Mouse (Mus musculus): ENCODE measurements at regions not wholly inside any gene's neighbourhood (a gene's known extent, or its start where the extent isn't known, plus 50 kb on each side); places are given as distances from the start of the nearest gene placed in this dataset.

DNA sequence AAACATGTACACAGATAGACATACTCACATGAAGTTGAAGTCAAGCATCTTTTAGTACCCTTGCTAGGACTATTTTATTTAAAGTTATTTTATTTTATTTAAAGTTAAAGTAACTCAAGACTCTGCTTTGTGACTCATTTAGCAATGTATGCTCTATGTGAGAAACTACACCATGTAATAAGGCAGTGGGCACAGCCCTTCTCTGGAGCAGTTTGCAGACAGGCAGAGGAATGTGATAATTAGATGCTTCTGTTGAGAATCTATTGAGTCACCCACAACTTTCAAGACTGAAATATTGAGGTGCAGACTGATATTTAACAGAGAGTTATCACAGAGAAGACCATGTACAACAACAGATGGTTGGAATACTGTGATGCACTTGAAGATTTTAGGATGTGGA lies 825.2 kb upstream of the Cntn5 start:
- no peaks in the 10 kb centered on the region for H3K4me1 ChIP-seq
- H3K9ac ChIP-seq, result no peak overlapping the region
- no peak overlapping the region for H3K27ac ChIP-seq
- H3K9me3 ChIP-seq, result no peaks in the 10 kb centered on the region
- no peak overlapping the region for H3K4me3 ChIP-seq
- no peaks in the 10 kb centered on the region for H3K27me3 ChIP-seq (replicated peaks)
- no peak overlapping the region for H3K4me2 ChIP-seq
- no peak for ATAC-seq (replicated peaks)
- no peaks in the 10 kb centered on the region for H3K36me3 ChIP-seq (replicated peaks)

DNA sequence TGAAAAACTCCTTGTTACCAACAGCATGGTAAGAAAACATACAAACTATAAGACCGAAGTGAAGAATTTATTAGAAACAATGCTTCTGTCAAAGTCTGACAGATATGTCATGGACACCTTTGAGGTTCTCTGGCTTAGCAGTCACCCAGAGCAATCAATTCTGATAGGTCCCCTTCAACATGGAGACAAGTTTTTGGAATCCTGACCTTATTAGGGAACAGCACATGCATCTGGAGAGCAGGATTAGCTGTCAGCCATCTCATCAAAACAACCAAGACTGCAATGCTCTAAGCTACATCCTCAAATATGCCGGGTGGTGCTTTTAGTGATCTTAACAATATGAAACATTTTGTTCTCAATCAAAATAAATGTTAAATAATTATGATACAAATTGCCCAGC lies 817.2 kb upstream of the Cntn5 start:
- ATAC-seq (replicated peaks), result no peak; the same call in 1 of the 2 replicates

DNA sequence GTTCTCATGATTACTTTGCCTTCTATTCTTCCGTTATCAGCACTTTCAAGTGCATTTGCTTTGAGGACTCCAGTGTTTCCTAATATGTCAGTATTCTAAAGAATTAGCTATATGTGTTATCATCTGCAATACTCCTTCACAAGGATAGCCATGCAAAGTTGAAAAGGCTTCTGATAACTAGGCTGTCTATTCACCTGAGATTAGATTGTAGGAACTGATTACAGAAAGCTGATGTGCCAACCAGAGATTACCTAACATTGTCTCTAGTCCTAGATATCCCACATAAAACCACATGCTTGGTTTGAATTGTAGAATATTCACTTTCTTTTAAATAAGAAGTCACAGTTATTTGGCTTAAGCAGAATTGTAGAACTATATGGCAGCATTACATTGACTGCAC lies 800.1 kb upstream of the Cntn5 start:
- 92% methylated on average over 1 of the region's 1 CpGs for WGBS
- ATAC-seq (replicated peaks), result no peak

More for the DNA sequence above, 817.2 kb upstream of the Cntn5 start:
- no peaks in the 10 kb centered on the region for H3K27me3 ChIP-seq (replicated peaks)
- no peaks in the 10 kb centered on the region for H3K36me3 ChIP-seq (replicated peaks)
- no peak overlapping the region for H3K4me3 ChIP-seq
- no peaks in the 10 kb centered on the region for H3K4me1 ChIP-seq
- no peak overlapping the region for H3K9ac ChIP-seq
- H3K4me2 ChIP-seq, result no peak overlapping the region
- H3K27ac ChIP-seq, result no peak overlapping the region
- WGBS, result 79% methylated on average over 2 of the region's 2 CpGs
- H3K9me3 ChIP-seq, result no peaks in the 10 kb centered on the region

DNA sequence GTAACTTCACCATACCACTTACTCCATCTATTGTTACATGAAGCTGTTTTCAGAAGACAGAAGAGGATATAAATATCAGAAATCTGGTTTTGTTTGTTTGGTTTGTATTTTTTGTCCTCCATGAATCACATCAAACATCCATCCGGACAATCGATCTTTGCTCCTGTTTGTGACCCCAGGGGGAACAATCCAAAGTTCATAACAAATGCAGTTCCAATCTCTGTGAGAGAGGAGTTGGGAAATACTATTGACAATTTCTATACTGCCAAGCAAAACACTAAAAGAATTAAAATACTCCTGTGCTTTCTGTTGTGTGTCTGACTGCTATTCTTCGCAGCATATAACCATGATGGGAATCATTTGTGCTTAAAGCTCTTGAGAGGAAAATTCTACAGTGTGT lies 798.6 kb upstream of the Cntn5 start:
- no peak for ATAC-seq (replicated peaks)
- 82% methylated on average over 3 of the region's 3 CpGs for WGBS
- no peak overlapping the region for H3K4me3 ChIP-seq
- H3K9ac ChIP-seq, result no peak overlapping the region
- H3K36me3 ChIP-seq (replicated peaks), result no peaks in the 10 kb centered on the region
- no peak overlapping the region for H3K4me2 ChIP-seq
- no peaks in the 10 kb centered on the region for H3K27me3 ChIP-seq (replicated peaks)
- H3K27ac ChIP-seq, result no peak overlapping the region
- H3K4me1 ChIP-seq, result no peaks in the 10 kb centered on the region
- no peaks in the 10 kb centered on the region for H3K9me3 ChIP-seq

More for the DNA sequence above, 800.1 kb upstream of the Cntn5 start:
- H3K4me3 ChIP-seq, result no peak overlapping the region
- no peaks in the 10 kb centered on the region for H3K27me3 ChIP-seq (replicated peaks)
- H3K9ac ChIP-seq, result no peak overlapping the region
- H3K27ac ChIP-seq, result no peak overlapping the region
- no peaks in the 10 kb centered on the region for H3K9me3 ChIP-seq
- H3K36me3 ChIP-seq (replicated peaks), result no peaks in the 10 kb centered on the region
- H3K4me1 ChIP-seq, result no peaks in the 10 kb centered on the region
- no peak overlapping the region for H3K4me2 ChIP-seq

DNA sequence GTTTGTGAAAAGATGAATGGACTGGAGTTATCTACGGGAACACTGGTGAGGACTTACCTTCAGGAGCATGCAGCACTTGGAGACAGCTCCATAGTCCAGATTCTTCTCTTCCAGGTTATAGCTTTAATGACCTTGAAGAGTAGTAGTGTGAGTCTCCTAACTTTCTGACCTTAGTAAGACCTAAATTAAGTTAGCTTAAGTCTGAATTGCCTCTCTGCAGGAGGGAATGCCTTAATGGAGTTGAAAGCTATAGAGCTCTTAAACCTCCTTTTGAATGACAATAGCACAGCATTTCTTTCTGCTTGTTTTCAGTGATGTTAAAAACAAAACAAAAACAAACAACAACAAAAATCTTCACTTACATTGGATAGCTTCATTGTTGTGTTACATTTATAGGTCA lies 788.9 kb upstream of the Cntn5 start:
- H3K4me3 ChIP-seq, result no peak overlapping the region
- no peaks in the 10 kb centered on the region for H3K27me3 ChIP-seq (replicated peaks)
- no peaks in the 10 kb centered on the region for H3K4me1 ChIP-seq
- H3K36me3 ChIP-seq (replicated peaks), result no peaks in the 10 kb centered on the region
- 81% methylated on average over 1 of the region's 1 CpGs for WGBS
- H3K27ac ChIP-seq, result no peak overlapping the region
- no peak overlapping the region for H3K9ac ChIP-seq
- no peak overlapping the region for H3K4me2 ChIP-seq
- H3K9me3 ChIP-seq, result no peaks in the 10 kb centered on the region
- ATAC-seq (replicated peaks), result no peak

DNA sequence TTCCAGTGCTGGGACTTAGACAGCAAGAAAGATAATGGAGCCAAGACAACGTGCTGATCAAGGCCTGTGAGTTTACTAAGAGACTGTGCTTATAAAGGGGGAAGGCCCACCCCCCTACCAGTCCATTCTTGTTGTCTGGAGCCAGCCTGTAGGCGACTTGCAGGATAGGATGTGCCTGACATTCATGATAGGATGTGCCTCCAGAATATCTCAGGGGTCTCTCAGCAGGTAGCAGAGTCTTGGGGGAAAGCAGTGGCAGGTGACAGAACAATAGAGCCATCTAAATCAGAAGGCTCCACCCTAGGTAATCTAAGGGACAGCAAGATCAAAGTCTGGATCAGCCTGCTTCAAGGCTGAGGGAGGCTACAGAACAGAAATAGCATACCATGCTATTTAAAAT lies 782.5 kb upstream of the Cntn5 start:
- Histone ChIP-seq H3K36me3 (replicated peaks) (no peaks in the 10 kb centered on the region), H3K9me3 (no peaks in the 10 kb centered on the region), H3K4me3 (no peak overlapping the region), H3K9ac (no peak overlapping the region), H3K27me3 (replicated peaks) (no peaks in the 10 kb centered on the region), H3K4me2 (no peak overlapping the region), H3K27ac (no peak overlapping the region), H3K4me1 (no peaks in the 10 kb centered on the region)
- 15% methylated on average over 2 of the region's 2 CpGs for WGBS
- ATAC-seq (replicated peaks), result no peak

DNA sequence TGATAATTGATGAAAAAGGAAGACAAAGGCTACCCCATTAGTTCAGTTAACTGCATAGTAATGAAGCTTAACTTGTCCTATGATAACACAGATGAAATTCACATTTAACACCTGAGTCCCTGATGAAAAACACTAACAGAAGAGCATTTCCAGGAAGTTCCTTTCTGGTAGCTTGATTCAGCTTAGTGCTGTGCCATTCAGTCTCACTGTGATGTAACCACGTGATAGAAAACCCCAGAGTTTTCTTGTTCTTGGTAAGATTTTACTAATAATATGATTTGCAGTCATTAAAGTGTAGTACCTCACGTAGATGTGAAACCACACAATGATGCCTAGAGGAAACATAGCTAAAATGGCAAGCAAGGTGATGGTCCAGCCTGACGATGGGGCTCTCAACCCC lies 767.4 kb upstream of the Cntn5 start:
- Histone ChIP-seq H3K27ac (no peak overlapping the region), H3K4me3 (no peak overlapping the region), H3K4me1 (no peaks in the 10 kb centered on the region), H3K4me2 (no peak overlapping the region), H3K9me3 (no peaks in the 10 kb centered on the region), H3K9ac (no peak overlapping the region), H3K27me3 (replicated peaks) (no peaks in the 10 kb centered on the region), H3K36me3 (replicated peaks) (no peaks in the 10 kb centered on the region)
- ATAC-seq (replicated peaks), result no peak
- 78% methylated on average over 3 of the region's 3 CpGs for WGBS

DNA sequence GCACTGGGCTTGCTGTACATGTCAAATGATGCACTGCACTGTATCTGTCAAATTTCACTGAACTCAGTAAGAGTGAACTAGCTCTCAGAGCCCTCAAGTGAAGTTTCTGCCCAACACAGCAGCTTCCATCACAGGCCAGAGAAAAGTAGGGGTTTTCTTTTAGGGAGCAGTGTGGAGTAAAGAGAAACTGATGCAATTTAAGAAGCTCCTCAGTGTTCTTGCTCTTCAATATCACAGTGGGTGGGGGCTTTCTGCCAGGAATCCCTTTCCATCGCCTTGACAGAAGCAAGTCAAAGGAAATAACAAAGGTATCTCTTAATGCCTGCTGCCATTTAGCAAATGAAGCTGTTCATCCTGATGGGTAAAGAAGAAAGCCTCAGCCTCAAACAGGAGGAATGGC lies 766.7 kb upstream of the Cntn5 start:
- 3% methylated on average over 1 of the region's 1 CpGs for WGBS
- Histone ChIP-seq H3K9ac (no peak overlapping the region), H3K9me3 (no peaks in the 10 kb centered on the region), H3K4me2 (no peak overlapping the region), H3K27me3 (replicated peaks) (no peaks in the 10 kb centered on the region), H3K27ac (no peak overlapping the region), H3K4me1 (no peaks in the 10 kb centered on the region), H3K36me3 (replicated peaks) (no peaks in the 10 kb centered on the region), H3K4me3 (no peak overlapping the region)
- ATAC-seq (replicated peaks), result peak; percentile 69; the same call in 1 of the 2 replicates

DNA sequence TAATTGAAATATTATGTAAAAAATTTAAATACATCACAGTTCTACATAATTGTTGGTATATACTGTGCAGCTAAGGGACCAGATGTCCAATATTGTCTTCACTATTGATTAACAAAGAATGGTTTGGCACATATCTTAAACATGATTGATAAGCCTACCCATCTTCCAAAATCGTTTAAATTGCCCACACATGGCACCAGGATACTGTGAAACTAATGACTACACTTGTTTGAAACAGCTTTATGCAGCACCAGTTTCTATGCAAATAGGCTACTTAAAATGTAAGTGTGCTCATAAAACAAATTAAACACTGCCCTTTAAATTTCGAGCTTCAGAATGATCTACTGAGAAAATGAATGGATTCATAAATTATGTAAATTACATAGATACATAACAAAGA lies 724.9 kb upstream of the Cntn5 start:
- no peak overlapping the region for H3K4me3 ChIP-seq
- H3K36me3 ChIP-seq (replicated peaks), result no peaks in the 10 kb centered on the region
- no peaks in the 10 kb centered on the region for H3K27me3 ChIP-seq (replicated peaks)
- no peak overlapping the region for H3K27ac ChIP-seq
- H3K4me2 ChIP-seq, result no peak overlapping the region
- H3K9me3 ChIP-seq, result no peaks in the 10 kb centered on the region
- WGBS, result 53% methylated on average over 2 of the region's 2 CpGs
- ATAC-seq (replicated peaks), result no peak
- no peak overlapping the region for H3K9ac ChIP-seq
- H3K4me1 ChIP-seq, result no peaks in the 10 kb centered on the region

DNA sequence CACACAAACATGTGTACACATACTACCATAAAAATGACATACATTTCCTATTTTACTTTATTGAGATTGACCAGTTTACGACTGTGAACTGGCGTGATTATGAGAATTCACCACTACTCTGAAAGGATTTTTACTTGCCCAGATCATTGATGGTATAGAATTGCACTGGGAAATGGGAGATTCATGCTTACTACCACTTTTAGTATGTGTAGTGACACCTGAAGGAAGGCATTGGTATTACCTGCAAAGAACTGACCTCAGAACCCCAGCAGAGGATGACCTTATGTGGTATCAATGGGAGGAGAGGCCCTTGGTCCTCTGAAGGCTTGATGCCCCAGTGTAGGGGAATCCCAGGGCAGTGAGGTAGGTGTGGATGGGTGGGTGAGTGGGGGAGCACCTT lies 699.8 kb upstream of the Cntn5 start:
- 93% methylated on average over 2 of the region's 2 CpGs for WGBS
- no peaks in the 10 kb centered on the region for H3K9me3 ChIP-seq
- no peak overlapping the region for H3K9ac ChIP-seq
- no peaks in the 10 kb centered on the region for H3K27me3 ChIP-seq (replicated peaks)
- ATAC-seq (replicated peaks), result no peak
- no peak overlapping the region for H3K27ac ChIP-seq
- no peaks in the 10 kb centered on the region for H3K36me3 ChIP-seq (replicated peaks)
- H3K4me1 ChIP-seq, result no peaks in the 10 kb centered on the region
- H3K4me2 ChIP-seq, result no peak overlapping the region
- H3K4me3 ChIP-seq, result no peak overlapping the region

DNA sequence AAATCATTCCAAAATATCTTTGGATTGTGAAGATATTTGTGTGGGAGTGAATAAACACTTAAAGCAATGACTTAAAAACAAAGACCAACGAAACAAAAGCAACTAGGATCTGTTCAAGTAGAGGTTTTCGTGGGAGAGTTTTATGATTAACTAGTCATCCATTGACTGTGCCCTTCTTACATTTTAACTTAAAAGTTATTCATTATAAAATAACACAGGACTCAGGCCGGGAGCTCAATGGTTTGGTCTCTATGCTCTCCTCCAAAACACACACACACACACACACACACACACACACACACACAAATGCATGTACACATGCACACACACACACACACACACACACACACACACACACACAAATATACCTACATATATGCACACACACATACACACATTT lies 699.3 kb upstream of the Cntn5 start:
- Histone ChIP-seq H3K27me3 (replicated peaks) (no peaks in the 10 kb centered on the region), H3K4me1 (no peaks in the 10 kb centered on the region), H3K27ac (no peak overlapping the region), H3K4me3 (no peak overlapping the region), H3K9ac (no peak overlapping the region), H3K9me3 (no peaks in the 10 kb centered on the region), H3K36me3 (replicated peaks) (no peaks in the 10 kb centered on the region), H3K4me2 (no peak overlapping the region)
- ATAC-seq (replicated peaks), result no peak
- 77% methylated on average over 3 of the region's 3 CpGs for WGBS

DNA sequence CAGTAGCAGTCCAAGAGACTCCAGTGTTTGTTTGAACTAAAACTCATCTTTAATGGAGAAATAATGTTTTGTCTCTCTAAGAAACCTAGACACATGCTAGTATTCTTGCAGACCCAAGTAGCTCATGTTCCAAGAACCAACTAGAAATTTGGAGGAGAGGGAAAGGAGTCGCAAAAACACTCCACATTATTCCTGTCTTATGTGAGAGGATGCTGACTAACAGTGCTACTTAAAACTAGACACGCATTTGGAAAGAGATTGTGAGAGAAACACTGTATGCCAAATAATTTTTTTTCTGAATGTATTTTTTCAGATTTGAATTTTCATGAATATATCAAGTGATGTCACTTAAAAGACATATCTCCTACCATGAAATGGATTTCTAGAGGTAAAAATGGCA lies 698.3 kb upstream of the Cntn5 start:
- no peaks in the 10 kb centered on the region for H3K27me3 ChIP-seq (replicated peaks)
- H3K27ac ChIP-seq, result no peak overlapping the region
- H3K4me1 ChIP-seq, result no peaks in the 10 kb centered on the region
- ATAC-seq (replicated peaks), result no peak
- H3K4me2 ChIP-seq, result no peak overlapping the region
- no peak overlapping the region for H3K4me3 ChIP-seq
- WGBS, result 89% methylated on average over 2 of the region's 2 CpGs
- H3K9me3 ChIP-seq, result no peaks in the 10 kb centered on the region
- no peak overlapping the region for H3K9ac ChIP-seq
- H3K36me3 ChIP-seq (replicated peaks), result no peaks in the 10 kb centered on the region

DNA sequence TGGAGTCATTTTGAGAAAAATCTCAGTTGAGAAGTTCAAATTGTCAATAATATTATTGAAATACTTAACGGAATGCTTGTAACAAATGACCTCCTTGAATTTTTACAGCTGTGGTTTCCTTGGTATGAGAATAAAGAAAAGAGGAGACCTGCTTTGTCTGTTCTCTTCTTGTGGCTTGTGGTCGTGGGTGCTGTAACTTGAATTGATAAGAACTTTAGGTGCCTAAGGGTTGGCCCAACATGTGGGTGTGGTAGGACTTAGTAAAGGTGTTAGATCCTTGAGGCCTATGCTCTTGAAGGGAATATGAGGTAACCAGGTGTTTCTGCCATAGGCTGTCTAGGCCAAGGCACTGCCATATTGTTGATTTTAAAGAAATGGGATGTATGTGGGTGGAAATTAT lies 674.4 kb upstream of the Cntn5 start:
- no peaks in the 10 kb centered on the region for H3K36me3 ChIP-seq (replicated peaks)
- no peaks in the 10 kb centered on the region for H3K4me1 ChIP-seq
- no peak overlapping the region for H3K27ac ChIP-seq
- 77% methylated on average over 2 of the region's 2 CpGs for WGBS
- no peak overlapping the region for H3K4me2 ChIP-seq
- no peak overlapping the region for H3K9ac ChIP-seq
- no peak for ATAC-seq (replicated peaks)
- H3K9me3 ChIP-seq, result no peaks in the 10 kb centered on the region
- H3K27me3 ChIP-seq (replicated peaks), result no peaks in the 10 kb centered on the region
- no peak overlapping the region for H3K4me3 ChIP-seq

DNA sequence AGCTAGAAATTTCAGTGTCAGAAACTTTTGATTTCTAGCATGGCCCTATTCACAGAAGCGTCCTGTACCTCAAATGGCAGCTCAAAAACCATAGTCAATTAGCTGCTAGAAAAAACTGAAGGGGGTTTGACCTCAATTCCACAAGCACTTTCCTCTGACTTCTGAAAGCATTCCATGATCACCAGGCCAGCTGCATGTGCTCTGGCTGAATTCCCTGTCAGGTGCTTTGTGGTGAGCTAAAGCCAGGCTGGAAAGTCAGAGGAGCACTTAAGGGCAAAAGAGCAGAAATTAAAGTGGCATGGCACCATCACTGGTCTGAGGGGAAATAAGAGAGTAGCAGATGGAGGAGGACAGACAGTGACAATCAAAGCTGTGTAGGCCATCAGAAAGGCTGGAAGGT lies 658.3 kb upstream of the Cntn5 start:
- Histone ChIP-seq H3K9me3 (no peaks in the 10 kb centered on the region), H3K9ac (no peak overlapping the region), H3K4me3 (no peak overlapping the region), H3K27me3 (replicated peaks) (no peaks in the 10 kb centered on the region), H3K27ac (no peak overlapping the region), H3K4me1 (no peaks in the 10 kb centered on the region), H3K4me2 (no peak overlapping the region), H3K36me3 (replicated peaks) (no peaks in the 10 kb centered on the region)
- WGBS, result 71% methylated on average over 1 of the region's 1 CpGs
- no peak for ATAC-seq (replicated peaks)

All from midbrain, embryonic 15.5 days (tissue).